Mouse (Mus musculus) urinary bladder, postnatal 14 days (tissue): ENCODE results near the gene Rpp25l.
A peak's percentile ranks its signal among the peaks of the same experiment; 100 is the strongest.
"Not testable (repeated sequence)": the region's sequence is repeated elsewhere in the genome, so short reads cannot be mapped to it uniquely, and the experiment has no call there.

ENCODE experiments used
- DNase-seq: peaks from one replicate; pipeline ENCODE4 v3.0.0; 2021; ENCODE audit warnings: low spot score

The Rpp25l gene

DNA sequence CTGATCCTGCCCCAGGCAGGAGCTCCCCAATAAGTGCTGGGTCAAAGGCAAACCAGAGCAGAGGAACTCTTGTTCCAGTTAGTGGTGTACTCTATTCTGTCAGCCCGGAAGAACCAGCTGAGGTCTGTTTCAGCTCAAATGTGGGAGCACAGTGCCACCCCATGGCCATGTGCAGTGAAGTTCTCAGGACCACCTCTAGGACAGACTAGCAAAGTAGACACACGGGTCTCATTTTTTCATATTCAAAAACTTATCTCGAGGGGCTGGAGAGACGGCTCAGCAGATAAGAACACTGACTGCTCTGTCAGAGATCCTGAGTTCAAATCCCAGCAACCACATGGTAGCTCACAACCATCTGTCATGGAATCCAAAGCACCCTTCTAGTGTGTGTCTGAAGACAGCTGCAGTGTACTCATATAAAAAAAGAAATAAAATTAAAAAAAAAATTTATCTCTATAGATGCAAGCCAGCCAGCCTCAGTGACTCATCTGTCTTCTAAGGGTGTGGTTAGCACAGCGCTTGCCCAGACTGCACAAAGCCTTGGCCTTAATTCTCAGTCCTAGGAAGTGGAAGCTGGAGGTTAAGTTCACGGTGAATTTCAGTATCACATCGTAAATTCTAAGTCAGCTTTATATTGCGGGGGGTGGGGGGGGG is 24.4 kb upstream of the Rpp25l start:
- DNase-seq: peak; percentile 78

DNA sequence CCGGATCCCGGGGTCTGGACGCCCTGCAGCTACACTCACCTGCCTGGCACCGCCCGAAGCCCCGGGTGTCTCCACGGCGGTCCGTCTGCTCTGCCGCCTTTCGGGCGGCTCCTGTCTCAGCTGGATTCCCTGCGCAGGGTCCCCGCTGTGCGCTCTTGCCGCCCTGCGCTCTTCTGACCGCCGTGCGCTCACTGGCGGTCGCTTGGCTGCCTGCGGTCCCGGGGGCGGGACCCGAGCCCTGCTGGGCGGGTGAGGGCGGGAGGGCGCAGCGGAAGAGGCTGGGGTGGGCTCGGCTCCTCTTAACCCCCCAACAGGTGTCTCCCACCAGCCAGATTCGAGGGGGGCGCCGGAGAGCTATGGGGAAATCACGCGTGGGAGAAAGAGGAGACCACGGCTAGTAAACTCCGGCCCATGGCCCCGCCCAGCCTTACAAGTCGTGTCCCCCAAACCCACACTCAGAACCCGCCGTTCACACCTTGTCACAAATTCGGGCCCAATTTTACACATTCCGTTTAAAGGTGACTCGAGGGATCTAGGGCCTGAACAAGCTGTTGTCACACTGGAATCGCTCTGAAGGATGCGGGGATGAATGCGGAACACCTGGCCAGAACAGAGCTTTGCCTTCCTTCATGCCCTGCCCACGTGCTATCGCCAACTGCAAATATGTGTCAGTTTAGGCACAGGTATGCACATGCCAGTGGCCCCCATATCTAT is 17.9 kb upstream of the Rpp25l start, which contains the start of gene Arid3c:
Gene Arid3c (minus strand): TSS at position 91 of the 714 bp plus-strand sequence.
- DNase-seq: no peak

DNA sequence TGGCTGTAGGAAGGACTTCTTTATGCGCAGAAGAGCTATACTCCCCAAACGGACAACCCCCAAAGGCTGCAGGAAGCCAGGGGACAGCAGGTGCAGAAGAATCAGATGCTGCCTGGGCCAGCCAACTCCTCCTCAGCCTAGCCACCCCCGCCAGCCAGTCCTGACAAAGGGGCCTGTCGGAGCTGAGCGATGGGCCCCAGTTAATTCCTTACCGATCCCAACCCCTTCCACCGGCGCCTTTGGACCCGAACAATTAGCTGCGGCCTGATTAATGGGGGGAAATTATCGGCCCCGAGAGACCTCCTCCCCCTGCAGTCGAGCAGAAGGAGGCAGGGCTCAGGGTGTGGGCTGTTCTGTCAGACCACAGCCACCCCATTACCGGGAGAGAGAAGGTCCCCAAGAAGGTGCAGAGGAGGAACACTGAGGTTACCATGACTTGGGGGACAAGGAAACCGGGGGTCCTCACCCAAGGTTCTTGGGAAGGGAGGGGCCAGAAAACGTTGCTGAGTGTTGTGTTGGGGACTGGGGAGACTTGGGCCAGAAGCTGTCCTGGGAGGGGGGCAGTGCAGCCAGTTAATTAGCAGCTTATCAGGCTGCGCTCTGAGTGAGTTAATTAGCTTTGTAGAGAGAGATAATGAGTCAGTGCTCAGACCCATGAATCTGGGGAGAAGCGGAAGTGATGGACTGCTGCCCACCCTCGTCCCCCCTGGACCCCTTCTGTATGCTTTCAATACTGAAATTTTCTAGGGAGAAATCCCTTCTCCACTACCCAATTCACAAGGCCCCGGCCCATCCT is 13.7 kb upstream of the Rpp25l start:
- no peak for DNase-seq

DNA sequence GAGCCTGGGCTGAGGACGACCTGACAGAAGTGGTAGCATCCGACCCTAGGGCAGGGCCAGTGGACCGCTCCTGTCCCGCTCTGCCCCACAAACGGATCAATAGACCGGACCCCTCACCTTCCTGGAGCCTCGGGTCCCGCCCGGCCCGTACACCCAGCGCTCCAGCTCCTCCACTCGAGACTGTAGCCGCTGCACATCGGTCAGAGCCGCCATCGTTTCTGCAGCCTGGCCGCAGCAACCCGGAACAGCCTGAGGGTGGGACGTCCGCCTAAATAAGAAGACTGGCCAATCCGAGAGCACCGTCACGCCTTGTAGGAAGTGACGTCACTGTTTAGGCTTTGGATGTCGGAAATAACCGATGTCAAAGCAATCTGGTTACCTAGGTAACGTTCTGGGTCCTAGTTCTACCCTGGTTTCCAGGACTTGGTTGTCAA is 9.6 kb upstream of the Rpp25l start, which contains the start of gene Dctn3:
Gene Dctn3 (minus strand): TSS at position 253 of the 434 bp plus-strand sequence.
- peak; percentile 87 for DNase-seq

DNA sequence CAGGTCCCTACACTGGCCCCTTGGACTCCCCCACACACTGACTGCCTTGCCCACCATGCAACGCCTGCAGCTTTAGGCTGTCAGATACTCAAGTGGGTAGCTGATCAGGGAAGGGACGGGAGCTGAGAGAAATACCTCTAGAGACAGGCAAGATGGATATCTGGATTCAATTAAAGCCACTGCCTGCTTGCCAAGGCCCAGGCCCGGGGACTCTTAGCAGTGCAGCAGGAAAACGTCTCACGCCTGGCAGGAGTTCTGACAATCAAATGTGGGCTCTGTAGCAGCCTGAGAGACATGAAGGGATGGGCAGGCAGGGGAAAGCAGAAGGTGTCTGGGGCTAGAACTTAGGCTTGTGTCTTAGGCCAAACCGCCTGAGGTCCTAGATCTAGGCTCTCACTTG is 3.5 kb upstream of the Rpp25l start:
- DNase-seq: no peak

DNA sequence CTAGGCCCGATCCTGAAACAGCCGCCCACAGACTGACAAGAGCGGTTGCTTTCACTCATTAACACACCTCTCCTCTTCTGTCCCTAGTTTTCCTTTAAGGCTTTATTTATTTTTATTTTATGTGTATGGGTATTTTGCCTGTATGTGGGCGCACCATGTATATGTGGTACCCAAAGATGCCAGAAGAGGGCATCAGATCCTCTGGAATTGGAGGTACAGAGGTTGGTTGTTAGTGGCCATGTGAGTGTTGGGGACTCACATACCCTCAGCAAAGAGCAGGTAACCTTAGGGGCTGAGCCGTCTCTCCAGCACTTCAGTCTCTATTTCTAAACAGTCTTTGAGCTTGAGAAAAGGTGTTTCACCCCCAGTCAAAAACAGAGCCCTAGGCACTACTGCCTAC is 2.3 kb upstream of the Rpp25l start:
- DNase-seq: no peak

DNA sequence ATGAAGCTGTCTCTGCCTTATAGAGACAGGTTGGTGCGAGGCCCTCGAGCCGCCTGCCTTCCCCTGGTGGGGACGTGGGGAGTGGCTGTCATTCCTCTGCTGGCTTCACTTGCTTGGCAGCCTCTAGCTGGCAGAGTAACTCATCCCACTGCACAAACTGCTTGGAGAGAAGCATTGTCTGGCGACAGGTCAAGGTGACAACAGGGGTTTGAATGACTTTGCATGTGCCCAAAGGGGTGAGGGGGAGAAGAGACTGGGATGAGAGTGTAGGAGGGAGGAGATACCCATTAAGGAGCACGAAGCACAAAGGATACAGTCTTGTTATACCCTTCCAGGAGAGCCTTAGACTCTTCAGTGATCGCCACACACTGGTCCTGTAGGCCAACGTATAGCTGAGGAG is 1.7 kb upstream of the Rpp25l start:
- no peak for DNase-seq

DNA sequence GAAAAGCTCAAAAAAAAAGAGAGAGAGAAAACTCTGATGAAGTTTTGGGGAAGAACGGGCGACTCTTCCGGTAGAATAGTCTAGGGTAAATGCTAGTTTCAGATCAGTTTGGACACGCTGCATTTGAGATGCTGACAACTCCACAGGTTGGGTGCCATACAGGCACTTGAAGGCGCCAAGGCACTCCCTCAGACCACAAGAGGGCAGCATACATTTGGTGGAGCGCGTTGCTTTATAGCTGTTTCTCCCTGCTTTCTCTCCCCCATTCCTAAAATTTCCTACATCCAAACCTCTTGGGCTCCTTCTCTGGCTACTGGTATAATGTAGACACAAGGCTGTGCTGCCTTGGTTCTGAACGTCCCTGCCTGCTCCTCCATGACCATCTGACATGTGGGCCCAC is 942 bp upstream of the Rpp25l start:
- peak; percentile 70 for DNase-seq

DNA sequence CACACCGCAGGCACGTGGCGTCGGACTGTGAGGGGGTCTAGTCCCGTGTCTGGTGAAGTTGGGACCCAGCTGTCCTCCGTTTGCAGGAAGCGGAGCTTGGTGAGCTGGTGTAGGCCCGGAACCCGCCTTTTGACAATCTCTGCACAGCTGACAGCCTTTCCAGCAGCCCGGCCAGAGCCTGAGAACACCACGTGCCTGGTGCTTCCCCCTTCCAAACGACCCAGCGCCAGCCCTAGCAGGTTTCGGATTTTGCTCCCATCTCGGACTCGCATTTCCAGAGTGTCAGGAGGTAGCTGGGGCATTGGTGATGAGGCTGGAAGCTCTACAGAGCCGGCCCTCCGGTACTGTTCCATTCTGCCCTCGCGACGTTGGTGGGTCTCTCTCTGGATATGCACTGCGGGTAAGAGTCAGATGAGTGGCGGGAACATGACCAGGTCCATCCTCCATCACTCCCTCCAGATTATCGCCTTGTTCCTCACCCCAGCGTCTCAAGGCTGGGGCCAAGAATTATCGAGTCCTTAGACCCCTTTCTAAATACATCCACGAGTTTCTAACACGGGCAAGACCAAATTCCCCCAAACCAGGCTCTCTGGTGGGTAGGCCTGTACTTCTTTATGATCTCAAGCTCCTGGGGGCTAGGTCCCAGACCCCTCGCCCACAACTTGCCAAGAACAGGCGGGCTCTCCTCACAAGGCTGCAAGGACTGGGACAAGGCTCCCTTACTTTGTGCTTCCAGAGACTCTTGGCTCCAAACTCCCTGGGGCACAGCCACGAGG is 725 bp downstream of the Rpp25l start:
- DNase-seq: peak; percentile 29

DNA sequence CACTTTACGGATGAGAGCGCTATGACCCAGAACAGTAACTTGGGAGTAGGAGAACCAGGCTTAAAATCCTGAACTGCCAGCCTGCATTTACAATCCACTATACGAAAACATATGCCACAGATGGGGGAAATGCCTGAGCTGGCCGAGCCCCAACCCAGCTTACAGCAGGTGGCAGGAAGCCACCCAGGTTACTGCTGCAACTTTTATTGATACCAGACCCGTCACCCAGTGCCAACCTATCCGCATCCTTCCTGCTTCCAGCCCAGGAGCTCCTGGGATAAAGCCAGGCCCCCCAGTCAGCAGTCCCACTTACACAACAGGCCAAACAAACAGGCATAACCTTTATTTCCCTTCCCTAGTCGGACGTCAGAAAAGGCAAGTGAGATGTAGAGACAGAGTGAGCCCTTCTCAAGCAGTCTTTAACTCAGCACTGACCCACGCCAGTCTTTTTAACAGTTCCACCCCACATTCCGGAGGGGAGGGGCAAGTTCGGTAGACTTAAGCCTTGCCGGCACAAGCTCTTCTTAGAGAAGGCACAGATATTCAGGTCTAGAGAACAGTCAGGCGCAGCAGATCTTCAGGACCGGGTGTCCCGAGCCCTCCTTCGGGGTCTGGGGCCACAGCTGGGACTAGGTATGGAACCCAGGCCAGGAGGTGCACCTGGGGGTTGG is 1.5 kb downstream of the Rpp25l start:
- no peak for DNase-seq

DNA sequence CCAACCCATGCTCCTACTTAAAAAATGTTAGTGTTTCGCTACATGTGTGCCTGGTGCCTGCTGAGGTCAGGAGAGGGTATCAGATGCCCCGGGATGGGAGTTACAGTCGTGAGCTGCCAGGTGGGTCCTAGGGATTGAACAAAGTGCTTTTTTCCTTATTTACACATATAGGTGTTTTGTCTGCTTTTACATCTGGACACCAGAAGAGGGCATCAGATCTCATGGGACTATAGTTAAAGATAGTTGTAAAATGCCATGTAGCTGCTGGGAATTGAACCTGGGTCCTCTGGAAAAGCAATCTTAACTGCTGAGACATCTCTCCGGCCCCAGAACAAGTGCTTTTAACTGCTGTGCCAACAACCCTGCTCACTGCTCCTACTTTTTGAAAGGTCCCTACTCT is 3.1 kb downstream of the Rpp25l start:
- no peak for DNase-seq

DNA sequence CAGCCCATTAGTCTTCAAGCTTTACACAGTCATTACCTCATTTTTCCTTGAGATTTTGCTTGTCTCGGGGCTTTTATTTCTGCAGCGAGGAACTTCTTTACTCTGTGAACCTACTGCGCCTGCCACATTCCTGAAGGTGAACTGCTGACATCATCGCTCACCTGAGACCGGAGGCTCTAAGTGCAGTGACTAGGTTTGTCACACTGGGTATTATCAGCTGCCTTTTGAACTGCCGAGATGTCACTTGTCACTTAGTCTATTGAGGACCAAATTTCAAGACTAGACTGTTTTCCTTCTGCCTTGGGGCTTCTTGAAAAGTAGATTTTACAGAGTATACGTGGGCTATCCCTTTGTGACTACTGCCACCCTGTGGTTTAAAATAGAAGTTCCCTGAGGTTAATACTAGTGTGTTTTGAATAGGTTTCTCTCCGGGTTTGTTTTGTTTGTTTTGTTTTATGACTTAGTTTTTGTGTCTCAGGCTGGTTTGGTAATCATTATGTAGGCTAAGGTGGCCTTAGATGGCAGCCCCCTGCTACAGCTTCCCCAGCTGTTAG is 5.1 kb downstream of the Rpp25l start:
- DNase-seq: no peak

DNA sequence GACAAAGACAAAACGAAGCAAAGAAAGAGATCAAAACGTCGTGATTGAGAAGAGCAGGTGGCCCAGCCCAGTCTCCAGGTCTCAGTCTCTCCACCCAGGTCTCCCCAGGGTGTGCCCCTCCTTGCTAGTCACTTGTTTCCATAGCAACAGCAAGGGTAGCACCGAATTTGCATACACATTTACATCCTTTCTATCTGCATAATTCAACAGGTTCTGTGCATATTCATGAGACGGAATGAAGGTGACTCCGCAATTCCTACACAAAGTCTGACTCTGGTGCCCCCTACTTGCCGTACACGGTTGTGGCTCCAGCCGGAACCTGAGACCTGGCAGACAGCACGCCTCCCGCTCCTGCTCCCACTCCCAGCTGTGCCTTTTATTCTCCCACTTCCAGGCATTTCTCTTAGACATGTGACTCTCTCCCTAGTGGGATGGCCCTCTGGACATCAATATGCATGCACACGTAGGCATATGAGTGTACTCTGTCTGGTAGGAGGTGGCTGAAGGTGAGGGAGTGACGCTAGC is 6.3 kb downstream of the Rpp25l start:
- peak; percentile 72 for DNase-seq

DNA sequence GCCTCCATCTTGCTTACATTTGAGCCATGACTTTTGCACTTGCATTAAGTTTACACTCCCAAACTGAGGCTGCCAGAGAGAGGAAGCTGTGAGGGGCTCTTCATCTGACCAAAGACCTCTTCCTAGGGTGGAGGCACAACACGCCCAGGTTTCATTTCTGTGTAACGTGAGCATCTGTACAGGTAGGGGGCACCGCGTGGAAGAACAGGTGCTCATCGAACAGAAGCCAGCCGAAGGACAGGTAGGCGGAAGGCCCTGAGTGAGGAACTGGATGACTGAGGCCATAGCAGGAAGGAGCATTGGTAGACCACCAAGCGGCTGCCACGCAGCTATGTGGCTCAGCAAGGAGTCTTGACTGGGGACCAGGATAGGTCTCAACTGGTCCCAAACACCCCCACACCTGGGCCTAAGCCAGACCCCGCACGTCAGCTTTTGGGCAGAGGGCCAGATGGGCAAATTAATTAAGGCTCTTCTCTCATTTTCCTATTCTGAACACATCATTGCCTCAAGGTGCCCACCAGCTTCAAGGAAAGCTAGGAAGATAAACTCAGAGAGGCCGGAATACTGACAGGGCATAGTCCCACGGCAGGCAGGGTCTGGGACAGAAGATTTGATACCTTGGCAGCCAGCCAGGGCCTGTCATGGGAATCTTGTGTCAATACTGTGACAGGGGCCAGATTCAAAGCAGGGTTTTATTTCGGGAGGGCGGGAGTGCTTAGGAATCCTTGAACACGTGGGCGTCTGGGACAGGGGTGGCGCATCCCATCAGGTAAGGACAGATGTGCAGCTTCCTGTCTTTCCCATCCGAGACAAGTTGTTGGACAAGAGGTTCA is 7.2 kb downstream of the Rpp25l start:
- no peak for DNase-seq

DNA sequence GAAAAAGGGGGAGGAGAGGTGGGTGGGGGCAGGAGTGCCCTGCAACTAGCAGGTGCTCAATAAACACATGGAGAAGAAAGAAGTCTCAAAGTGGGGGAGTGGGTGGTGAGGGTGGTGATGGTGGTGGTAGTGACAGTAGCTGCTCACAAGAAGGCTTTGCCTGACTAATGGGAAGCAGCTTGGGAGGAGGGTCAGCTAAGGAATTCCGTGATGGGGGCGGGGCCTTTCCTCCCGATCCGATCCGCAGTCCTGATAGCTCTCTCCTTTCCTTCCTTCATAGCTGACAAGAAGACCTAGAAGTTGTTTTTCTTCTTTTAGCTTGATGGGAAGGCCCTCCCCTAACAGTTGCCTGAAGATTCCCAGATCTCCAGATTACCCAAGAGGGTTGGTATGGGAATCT is 8.7 kb downstream of the Rpp25l start:
- no peak for DNase-seq

DNA sequence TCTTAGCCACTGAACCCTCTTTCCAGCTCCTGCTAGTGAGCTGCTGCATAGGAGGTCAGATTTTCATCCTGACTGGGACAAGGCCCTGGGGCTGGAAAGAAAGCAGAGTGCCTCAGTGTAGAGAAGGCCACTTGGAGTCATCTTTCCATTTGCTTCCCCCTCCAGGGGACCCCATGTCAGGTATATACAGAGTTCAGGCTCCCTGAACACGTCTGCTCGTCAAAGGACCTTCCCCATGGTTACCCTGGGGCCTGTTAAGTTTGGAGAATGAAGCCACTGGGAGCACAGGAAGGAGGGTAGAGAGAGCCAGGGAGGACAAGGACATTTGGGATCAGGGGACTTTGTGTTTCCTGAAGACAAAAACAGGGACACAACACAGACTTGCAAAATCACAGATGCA is 11.1 kb downstream of the Rpp25l start:
- DNase-seq: not testable (repeated sequence)

DNA sequence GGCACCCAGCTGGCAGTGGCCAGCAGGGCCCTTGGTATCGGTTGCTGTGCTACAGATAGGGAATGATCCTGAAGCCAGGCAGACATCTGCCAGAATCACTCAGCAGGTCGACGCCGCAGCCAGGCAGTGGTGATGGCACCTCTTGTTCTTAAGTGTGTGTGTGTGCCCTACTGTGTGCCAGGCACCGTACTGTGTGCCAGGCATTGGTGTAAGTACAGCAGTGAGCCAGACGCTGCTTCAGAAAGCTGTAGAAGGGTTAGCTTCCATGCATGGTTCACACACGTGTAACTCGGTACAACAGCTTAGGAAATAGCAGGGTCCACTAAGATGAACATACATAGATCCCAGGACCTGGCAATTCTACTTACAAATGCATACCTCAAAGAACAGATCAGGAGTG is 13.1 kb downstream of the Rpp25l start:
- not testable (repeated sequence) for DNase-seq

DNA sequence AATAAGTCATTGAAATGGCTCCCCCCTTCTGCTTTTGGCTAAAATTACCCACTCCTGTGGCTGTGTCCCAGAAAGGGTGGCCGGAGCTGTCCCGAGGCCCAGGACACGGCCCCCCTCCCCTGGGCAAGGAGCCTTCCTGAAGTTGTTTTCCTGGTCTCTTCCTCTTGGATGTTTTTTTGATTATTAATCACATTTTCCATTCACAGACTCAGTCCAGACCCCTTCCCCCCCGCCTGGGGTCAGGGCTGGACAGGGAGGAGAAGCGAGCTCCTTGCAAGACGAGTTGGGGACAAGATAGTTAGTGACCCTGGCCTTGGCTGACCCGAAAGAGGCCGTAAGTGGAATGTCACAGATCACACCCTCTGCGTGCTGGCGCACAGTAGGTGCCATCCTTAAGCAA is 13.6 kb downstream of the Rpp25l start, which contains the start of gene Il11ra1:
Gene Il11ra1 (plus strand): TSS at position 207 of the 400 bp plus-strand sequence.
- DNase-seq: not testable (repeated sequence)

DNA sequence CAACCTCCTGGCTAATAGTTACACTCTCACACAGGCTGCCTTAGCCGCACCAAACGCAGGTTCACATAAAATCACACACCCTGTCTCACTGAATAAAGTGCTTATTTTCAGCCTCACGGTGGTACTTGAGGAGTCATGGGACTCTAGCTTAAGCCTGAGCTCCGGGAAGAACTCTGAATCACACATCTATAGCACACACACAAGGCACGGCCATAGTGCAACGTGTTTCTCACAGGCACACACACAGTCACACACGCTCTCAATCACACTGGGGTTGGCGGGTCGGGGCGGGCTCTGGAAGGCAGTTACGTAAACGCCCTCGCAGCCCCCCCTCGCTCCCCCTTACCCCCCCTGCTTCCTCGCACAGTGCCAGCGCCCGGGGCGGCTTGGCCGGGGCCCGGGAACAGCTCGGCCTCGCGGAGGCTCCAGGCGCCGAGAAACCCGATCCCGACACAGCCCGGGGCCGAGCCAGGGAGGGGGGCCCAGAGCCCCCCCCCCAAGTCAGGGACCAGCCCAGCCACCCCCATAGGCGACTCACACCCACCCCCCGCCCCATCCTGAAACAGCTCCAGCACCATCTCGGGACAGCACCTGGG is 14.8 kb downstream of the Rpp25l start:
- DNase-seq: not testable (repeated sequence)
